Mouse (Mus musculus) megakaryocyte, embryonic 14.5 days (primary cell): ENCODE results near the gene Syde2.

Experiments used
- FLI1 ChIP-seq: IDR thresholded peaks from 2 replicates; pipeline ENCODE4 v1.6.1; 2012; ENCODE audit warnings: low read length, inconsistent platforms, mixed read lengths
- GATA1 ChIP-seq: IDR thresholded peaks from 3 replicates; pipeline ENCODE4 v1.6.1; 2012; ENCODE audit warnings: mixed read lengths, low read length, inconsistent platforms, borderline replicate concordance

DNA sequence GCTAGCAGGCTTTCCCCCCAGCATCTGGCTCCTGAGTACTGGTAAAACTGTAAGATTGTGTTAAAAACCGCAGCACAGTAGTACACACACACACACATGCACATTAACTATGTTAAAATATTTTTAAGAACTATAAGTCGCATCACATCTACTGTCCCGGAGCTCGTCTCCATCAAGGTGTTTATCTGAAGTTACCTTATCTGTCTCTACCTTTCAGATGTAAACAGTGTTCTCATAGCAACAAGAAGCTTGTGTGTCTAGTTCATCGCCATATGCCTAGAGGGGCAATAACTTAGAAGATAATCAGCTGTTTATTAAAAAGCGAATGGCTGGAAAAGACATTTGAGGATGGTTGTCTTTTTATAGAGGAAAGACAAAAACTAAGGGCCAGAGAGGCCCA is 37.8 kb downstream of the Syde2 start:
- TF ChIP-seq GATA1 (no peak), FLI1 (no peak)
